Mouse (Mus musculus): ENCODE measurements at regions not wholly inside any gene's neighbourhood (a gene's known extent, or its start where the extent isn't known, plus 50 kb on each side); places are given as distances from the start of the nearest gene placed in this dataset.

DNA sequence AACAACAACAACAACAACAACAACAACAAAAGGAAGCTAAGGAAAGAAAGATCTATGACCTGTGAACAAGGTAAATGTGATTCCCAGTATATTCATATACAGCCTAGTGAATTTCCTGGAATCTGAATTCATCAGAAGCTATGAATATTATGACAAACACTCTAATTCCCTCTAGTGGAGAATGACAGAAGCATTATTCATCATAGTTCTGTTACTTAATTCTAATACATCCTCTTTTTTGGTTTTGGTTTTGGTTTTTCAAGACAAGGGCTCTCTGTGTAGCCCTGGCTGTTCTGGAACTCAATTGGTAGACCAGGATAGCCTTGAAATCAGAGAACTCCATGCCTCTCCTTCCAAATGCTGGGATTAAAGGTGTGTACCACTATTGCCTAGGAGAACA, 106.6 kb upstream of the Kcnab1 start:
- Histone ChIP-seq H3K27ac (replicated peaks; ENCODE audit: low read depth, low read length) (no peak overlapping the region), H3K27me3 (ENCODE audit: control insufficient read depth, insufficient read depth, low read length) (no peaks in the 10 kb centered on the region)
- no peak for TF ChIP-seq POLR2A (IDR thresholded peaks at IDR 0.05; ENCODE audit: borderline replicate concordance, extremely low read depth, insufficient read depth, insufficient read length)

DNA sequence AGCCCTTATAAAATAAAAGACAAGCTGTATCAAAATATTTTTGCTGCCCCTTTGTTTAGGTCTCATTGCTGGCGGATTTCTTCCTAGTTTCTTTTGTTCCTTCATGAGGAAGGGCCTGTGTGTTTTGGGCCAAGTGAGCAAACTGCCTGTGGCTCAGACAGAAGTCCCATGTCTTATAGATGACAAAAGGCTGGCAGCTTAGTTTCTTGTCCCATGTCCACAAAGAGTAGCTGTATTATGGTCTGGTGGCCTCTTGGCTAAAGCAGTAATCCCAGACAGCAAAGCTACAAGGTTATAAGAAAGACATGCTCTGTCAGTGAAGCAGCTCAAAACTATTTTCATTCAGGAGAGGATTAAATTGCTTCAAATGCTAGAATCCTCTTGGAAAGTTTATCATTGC, 103.1 kb upstream of the Kcnab1 start:
- WGBS: 78% methylated on average over 1 of the region's 1 CpGs
- H3K9ac ChIP-seq (ENCODE audit: low read depth, low read length, severe bottlenecking): no peak overlapping the region
- no peak overlapping the region for H3K4me2 ChIP-seq (replicated peaks; ENCODE audit: low read depth, low read length, severe bottlenecking)
- no peaks in the 10 kb centered on the region for H3K4me1 ChIP-seq (ENCODE audit: control insufficient read depth, insufficient read depth, low read length)
- no peak for TF ChIP-seq POLR2A (IDR thresholded peaks at IDR 0.05; ENCODE audit: borderline replicate concordance, extremely low read depth, insufficient read depth, insufficient read length)
- no peak overlapping the region for H3K27ac ChIP-seq (replicated peaks; ENCODE audit: low read depth, low read length)
- no peaks in the 10 kb centered on the region for H3K27me3 ChIP-seq (ENCODE audit: control insufficient read depth, insufficient read depth, low read length)
- no peaks in the 10 kb centered on the region for H3K9me3 ChIP-seq (ENCODE audit: control insufficient read depth, low read length)
- H3K4me3 ChIP-seq (replicated peaks; ENCODE audit: low read length): no peak overlapping the region
- ATAC-seq (ENCODE audit: low FRiP score, low read depth) (no peak), DNase-seq (ENCODE audit: low spot score) (no peak)
- H3K36me3 ChIP-seq (ENCODE audit: control insufficient read depth, insufficient read depth, low read length): no peaks in the 10 kb centered on the region

More for the DNA sequence above, 106.6 kb upstream of the Kcnab1 start:
- no peak overlapping the region for H3K4me3 ChIP-seq (replicated peaks; ENCODE audit: low read length)
- H3K36me3 ChIP-seq (ENCODE audit: control insufficient read depth, insufficient read depth, low read length): no peaks in the 10 kb centered on the region
- DNase-seq (ENCODE audit: low spot score) (no peak), ATAC-seq (ENCODE audit: low FRiP score, low read depth) (no peak)
- H3K9me3 ChIP-seq (ENCODE audit: control insufficient read depth, low read length): no peaks in the 10 kb centered on the region
- no peak overlapping the region for H3K4me2 ChIP-seq (replicated peaks; ENCODE audit: low read depth, low read length, severe bottlenecking)
- no peak overlapping the region for H3K9ac ChIP-seq (ENCODE audit: low read depth, low read length, severe bottlenecking)
- H3K4me1 ChIP-seq (ENCODE audit: control insufficient read depth, insufficient read depth, low read length): no peaks in the 10 kb centered on the region

GRCm38 (mm10) chr3:65006565-65006964, 102.6 kb upstream of the Kcnab1 start:
- H3K9me3 ChIP-seq (ENCODE audit: control insufficient read depth, low read length): no peaks in the 10 kb centered on the region
- H3K27ac ChIP-seq (replicated peaks; ENCODE audit: low read depth, low read length): no peak overlapping the region
- H3K4me1 ChIP-seq (ENCODE audit: control insufficient read depth, insufficient read depth, low read length): no peaks in the 10 kb centered on the region
- 75% methylated on average over 3 of the region's 3 CpGs for WGBS
- no peak overlapping the region for H3K9ac ChIP-seq (ENCODE audit: low read depth, low read length, severe bottlenecking)
- no peaks in the 10 kb centered on the region for H3K27me3 ChIP-seq (ENCODE audit: control insufficient read depth, insufficient read depth, low read length)
- no peak for ATAC-seq (ENCODE audit: low FRiP score, low read depth)
- TF ChIP-seq POLR2A (IDR thresholded peaks at IDR 0.05; ENCODE audit: borderline replicate concordance, extremely low read depth, insufficient read depth, insufficient read length): no peak
- no peaks in the 10 kb centered on the region for H3K36me3 ChIP-seq (ENCODE audit: control insufficient read depth, insufficient read depth, low read length)
- no peak for DNase-seq (ENCODE audit: low spot score)
- no peak overlapping the region for H3K4me3 ChIP-seq (replicated peaks; ENCODE audit: low read length)
- H3K4me2 ChIP-seq (replicated peaks; ENCODE audit: low read depth, low read length, severe bottlenecking): no peak overlapping the region

GRCm38 (mm10) chr3:65023876-65024275, 85.3 kb upstream of the Kcnab1 start:
- no peak overlapping the region for H3K27ac ChIP-seq (replicated peaks; ENCODE audit: low read depth, low read length)
- no peak overlapping the region for H3K4me3 ChIP-seq (replicated peaks; ENCODE audit: low read length)
- no peak overlapping the region for H3K4me2 ChIP-seq (replicated peaks; ENCODE audit: low read depth, low read length, severe bottlenecking)
- DNase-seq (ENCODE audit: low spot score): no peak
- WGBS: 68% methylated on average over 2 of the region's 2 CpGs
- H3K9ac ChIP-seq (ENCODE audit: low read depth, low read length, severe bottlenecking): no peak overlapping the region
- TF ChIP-seq POLR2A (IDR thresholded peaks at IDR 0.05; ENCODE audit: borderline replicate concordance, extremely low read depth, insufficient read depth, insufficient read length): no peak
- no peak for ATAC-seq (ENCODE audit: low FRiP score, low read depth)
- no peaks in the 10 kb centered on the region for H3K9me3 ChIP-seq (ENCODE audit: control insufficient read depth, low read length)
- no peaks in the 10 kb centered on the region for H3K4me1 ChIP-seq (ENCODE audit: control insufficient read depth, insufficient read depth, low read length)
- no peaks in the 10 kb centered on the region for H3K36me3 ChIP-seq (ENCODE audit: control insufficient read depth, insufficient read depth, low read length)
- H3K27me3 ChIP-seq (ENCODE audit: control insufficient read depth, insufficient read depth, low read length): no peaks in the 10 kb centered on the region

- 58% methylated on average over 2 of the region's 2 CpGs for WGBS
- no peak overlapping the region for H3K4me2 ChIP-seq (replicated peaks; ENCODE audit: low read depth, low read length, severe bottlenecking)
- no peaks in the 10 kb centered on the region for H3K27me3 ChIP-seq (ENCODE audit: control insufficient read depth, insufficient read depth, low read length)
- H3K36me3 ChIP-seq (ENCODE audit: control insufficient read depth, insufficient read depth, low read length): no peaks in the 10 kb centered on the region
- no peaks in the 10 kb centered on the region for H3K4me1 ChIP-seq (ENCODE audit: control insufficient read depth, insufficient read depth, low read length)
- no peak for TF ChIP-seq POLR2A (IDR thresholded peaks at IDR 0.05; ENCODE audit: borderline replicate concordance, extremely low read depth, insufficient read depth, insufficient read length)
- no peak overlapping the region for H3K4me3 ChIP-seq (replicated peaks; ENCODE audit: low read length)
- ATAC-seq (ENCODE audit: low FRiP score, low read depth): no peak
- H3K27ac ChIP-seq (replicated peaks; ENCODE audit: low read depth, low read length): no peak overlapping the region
- H3K9ac ChIP-seq (ENCODE audit: low read depth, low read length, severe bottlenecking): no peak overlapping the region
- H3K9me3 ChIP-seq (ENCODE audit: control insufficient read depth, low read length): no peaks in the 10 kb centered on the region
- no peak for DNase-seq (ENCODE audit: low spot score)
These were observed 71.6 kb upstream of the Kcnab1 start for GRCm38 (mm10) chr3:65037626-65038025.

DNA sequence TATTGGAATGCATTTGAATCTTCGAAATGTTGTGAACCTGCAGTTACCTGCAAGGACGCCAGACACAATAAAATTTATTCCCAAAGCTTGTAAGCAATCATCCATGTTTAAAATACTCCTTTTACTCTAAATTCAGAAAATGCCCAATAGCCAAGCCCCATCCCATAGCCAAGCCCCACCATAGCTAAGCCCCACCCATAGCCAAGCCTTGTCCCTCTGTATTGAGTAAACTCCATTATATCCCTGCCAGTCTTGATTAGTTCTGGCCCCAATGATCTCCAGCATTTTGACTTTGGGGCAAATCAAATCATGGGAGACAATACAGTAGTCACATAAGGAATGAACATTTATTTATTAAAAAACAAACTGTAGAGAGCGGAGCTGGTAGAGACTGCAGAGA, 61.3 kb upstream of the Kcnab1 start:
- H3K9ac ChIP-seq (ENCODE audit: low read depth, low read length, severe bottlenecking): no peak overlapping the region
- WGBS: 94% methylated on average over 3 of the region's 3 CpGs
- TF ChIP-seq POLR2A (IDR thresholded peaks at IDR 0.05; ENCODE audit: borderline replicate concordance, extremely low read depth, insufficient read depth, insufficient read length): no peak
- DNase-seq (ENCODE audit: low spot score): no peak
- H3K4me2 ChIP-seq (replicated peaks; ENCODE audit: low read depth, low read length, severe bottlenecking): no peak overlapping the region
- no peaks in the 10 kb centered on the region for H3K4me1 ChIP-seq (ENCODE audit: control insufficient read depth, insufficient read depth, low read length)
- no peak for ATAC-seq (ENCODE audit: low FRiP score, low read depth)
- no peaks in the 10 kb centered on the region for H3K36me3 ChIP-seq (ENCODE audit: control insufficient read depth, insufficient read depth, low read length)
- no peaks in the 10 kb centered on the region for H3K27me3 ChIP-seq (ENCODE audit: control insufficient read depth, insufficient read depth, low read length)
- no peak overlapping the region for H3K4me3 ChIP-seq (replicated peaks; ENCODE audit: low read length)
- H3K27ac ChIP-seq (replicated peaks; ENCODE audit: low read depth, low read length): no peak overlapping the region
- no peaks in the 10 kb centered on the region for H3K9me3 ChIP-seq (ENCODE audit: control insufficient read depth, low read length)

Measured in limb, embryonic 14.5 days (tissue).